ENCODE assay signal across 14 mouse cellular contexts in the genomic region with DNA sequence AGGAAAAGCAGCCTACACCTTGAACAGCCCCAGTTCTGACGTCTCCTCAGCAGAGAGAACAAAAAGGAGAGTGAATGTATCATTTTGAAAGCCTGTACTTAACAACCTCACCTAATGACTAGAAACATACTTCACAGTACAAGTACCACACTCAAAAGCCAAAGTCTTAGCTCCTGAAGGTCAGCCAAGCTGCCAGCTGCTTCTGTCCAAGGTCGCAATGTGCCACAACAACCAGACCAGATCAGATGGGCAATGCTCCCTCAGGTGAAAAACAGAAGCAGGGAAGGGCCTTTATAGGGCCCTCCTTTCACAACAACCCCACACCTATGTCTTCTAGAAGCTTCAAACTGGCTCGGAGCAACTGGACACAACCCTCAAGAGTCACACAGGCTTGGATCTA. TPM values are rescaled to one million over a fixed set of nuclear protein-coding genes. Genes with fewer than 3 reads are reported as not detected.
DNase-seq lines count a peak whose midpoint lies in the region; ATAC-seq lines count a peak whose summit lies in the region.
"Had no signal": no experiment of that assay in that cellular context is flagged by ENCODE, and none has a peak within 500 bp of the region (broad histone marks: within the 10 kb centered on the region; RNA-seq: fewer than 3 reads in every experiment).

No protein-coding gene starts in this region.

- H3K4me1 ChIP-seq in kidney, embryonic 16.5 days (ENCODE audit: insufficient read depth, low read length), result peaks cover 19% of the 10 kb centered on the region
- H3K4me1 ChIP-seq in heart, embryonic 10.5 days, result peaks cover 27% of the 10 kb centered on the region

- no peaks in the 10 kb centered on the region for H3K9me3 ChIP-seq in kidney, embryonic 16.5 days (ENCODE audit: low read length)
- no peaks in the 10 kb centered on the region for H3K9me3 ChIP-seq in heart, embryonic 10.5 days
- H3K9me3 ChIP-seq: stomach, embryonic 15.5 days had no signal

- H3K4me3 ChIP-seq in kidney, embryonic 16.5 days (ENCODE audit: low read length), result no peak overlapping the region
- no peak overlapping the region for H3K4me3 ChIP-seq in heart, embryonic 10.5 days
- H3K4me3 ChIP-seq: left cerebral cortex, adult 2 months; stomach, embryonic 15.5 days had no signal

- peak; percentile 58 for DNase-seq in adrenal gland, postnatal 10 days
- DNase-seq in adrenal gland, adult 18-20 months (ENCODE audit: low spot score in 2 of 2), result no peak
- DNase-seq in kidney, adult 8-10 months, result peak; percentile 59 to 74
- no peak for DNase-seq in heart, embryonic 10.5 days (ENCODE audit: low spot score)
- DNase-seq in kidney, postnatal 36 days, result peak; percentile 65 to 74
- DNase-seq in thymus, postnatal 25 days, result no peak
- DNase-seq in layer of hippocampus, adult 8-10 months (ENCODE audit: low spot score in 2 of 2), result no peak
- DNase-seq: cerebellum, postnatal 36 days; forebrain, postnatal 0 days; liver had no signal

- 82% methylated on average over 3 of the region's 3 CpGs for WGBS in kidney, embryonic 16.5 days
- 76% methylated on average over 3 of the region's 3 CpGs for WGBS in heart, embryonic 10.5 days

- no peaks in the 10 kb centered on the region for H3K27me3 ChIP-seq in kidney, embryonic 16.5 days (ENCODE audit: insufficient read depth, low read length)
- H3K27me3 ChIP-seq in heart, embryonic 10.5 days (ENCODE audit: insufficient read depth, poor library complexity, severe bottlenecking), result no peaks in the 10 kb centered on the region
- H3K27me3 ChIP-seq: stomach, embryonic 15.5 days had no signal

- no peak overlapping the region for H3K4me2 ChIP-seq in kidney, embryonic 16.5 days (replicated peaks; ENCODE audit: low read depth, low read length)
- H3K4me2 ChIP-seq: stomach, embryonic 15.5 days had no signal

- ATAC-seq in kidney, embryonic 16.5 days (ENCODE audit: low FRiP score, low TSS enrichment), result no peak
- ATAC-seq: forebrain, postnatal 0 days had no signal

- no peak overlapping the region for H3K27ac ChIP-seq in kidney, embryonic 16.5 days (ENCODE audit: low read length)
- H3K27ac ChIP-seq in heart, embryonic 10.5 days, result peak overlapping the region; percentile 16; the same call in 1 of the 2 replicates
- H3K27ac ChIP-seq: left cerebral cortex, adult 2 months; stomach, embryonic 15.5 days had no signal

- H3K9ac ChIP-seq in kidney, embryonic 16.5 days (replicated peaks; ENCODE audit: low read length), result no peak overlapping the region
- H3K9ac ChIP-seq: forebrain, postnatal 0 days; stomach, embryonic 15.5 days had no signal

- H3K36me3 ChIP-seq in kidney, embryonic 16.5 days (ENCODE audit: insufficient read depth, low read length), result peaks cover 50% of the 10 kb centered on the region
- H3K36me3 ChIP-seq in heart, embryonic 10.5 days, result peaks cover 62% of the 10 kb centered on the region

RNA-seq across cellular contexts. Expression of a gene that starts 2.8 kb away (rescaled TPM):
- 1 to 10 TPM; 3.3 to 3.9 TPM for total RNA-seq in adrenal gland, postnatal 10 days (2021)
- 1 to 10 TPM; 2.8 to 2.9 TPM for total RNA-seq in adrenal gland, adult 18-20 months (2021)
- 9.1 and 10.5 TPM in 2 replicates for polyA plus RNA-seq in kidney, embryonic 16.5 days (2015; fragmentation: Nextera tagmentation; extraction: Ambion mirVana)
- polyA plus RNA-seq in heart, embryonic 10.5 days (2016; fragmentation: Nextera tagmentation; extraction: Ambion mirVana), result 2.0 and 3.1 TPM in 2 replicates
- 1 to 10 TPM in 3 of 4 experiments, under 1 TPM in 1; 0.68 to 1.3 (median 1.1) TPM for total RNA-seq in layer of hippocampus, adult 8-10 months (2022)
- total RNA-seq: megakaryocyte, adult 5-6 weeks had no signal

RNA-seq across cellular contexts. Expression of a gene that starts 18.5 kb away (rescaled TPM):
- 10 to 100 TPM; 36.3 to 41.2 TPM for total RNA-seq in adrenal gland, postnatal 10 days (2021)
- total RNA-seq in adrenal gland, adult 18-20 months (2021), result 10 to 100 TPM; 13.3 to 13.8 TPM
- 99.9 and 103 TPM in 2 replicates for polyA plus RNA-seq in kidney, embryonic 16.5 days (2015; fragmentation: Nextera tagmentation; extraction: Ambion mirVana)
- polyA plus RNA-seq in heart, embryonic 10.5 days (2016; fragmentation: Nextera tagmentation; extraction: Ambion mirVana), result 26.3 and 39.5 TPM in 2 replicates
- 1 to 10 TPM; 2.5 to 4.8 (median 3.3) TPM for total RNA-seq in layer of hippocampus, adult 8-10 months (2022)

RNA-seq across cellular contexts. Expression of a gene that starts 36.5 kb away (rescaled TPM):
- total RNA-seq in adrenal gland, postnatal 10 days (2021), result 100 to 1,000 TPM; 177 to 229 TPM
- total RNA-seq in adrenal gland, adult 18-20 months (2021), result 100 to 1,000 TPM; 142 to 182 TPM
- polyA plus RNA-seq in kidney, embryonic 16.5 days (2015; fragmentation: Nextera tagmentation; extraction: Ambion mirVana), result 210 and 218 TPM in 2 replicates
- polyA plus RNA-seq in heart, embryonic 10.5 days (2016; fragmentation: Nextera tagmentation; extraction: Ambion mirVana), result 194 and 200 TPM in 2 replicates
- total RNA-seq in layer of hippocampus, adult 8-10 months (2022), result 100 to 1,000 TPM; 151 to 172 (median 170) TPM

Comparison
In these comparisons a context has a peak if more than half of its experiments do, and no peak if none do; other contexts are left out.
1. DNase-seq: peak in adrenal gland, postnatal 10 days (single experiment), kidney, adult 8-10 months (2 of 2) and kidney, postnatal 36 days (2 of 2); none in adrenal gland, adult 18-20 months (0 of 2), heart, embryonic 10.5 days (single experiment), thymus, postnatal 25 days (single experiment) and layer of hippocampus, adult 8-10 months (0 of 2).